Mouse (Mus musculus): Measurements from ENCODE around the gene Lgals3bp.

DNA sequence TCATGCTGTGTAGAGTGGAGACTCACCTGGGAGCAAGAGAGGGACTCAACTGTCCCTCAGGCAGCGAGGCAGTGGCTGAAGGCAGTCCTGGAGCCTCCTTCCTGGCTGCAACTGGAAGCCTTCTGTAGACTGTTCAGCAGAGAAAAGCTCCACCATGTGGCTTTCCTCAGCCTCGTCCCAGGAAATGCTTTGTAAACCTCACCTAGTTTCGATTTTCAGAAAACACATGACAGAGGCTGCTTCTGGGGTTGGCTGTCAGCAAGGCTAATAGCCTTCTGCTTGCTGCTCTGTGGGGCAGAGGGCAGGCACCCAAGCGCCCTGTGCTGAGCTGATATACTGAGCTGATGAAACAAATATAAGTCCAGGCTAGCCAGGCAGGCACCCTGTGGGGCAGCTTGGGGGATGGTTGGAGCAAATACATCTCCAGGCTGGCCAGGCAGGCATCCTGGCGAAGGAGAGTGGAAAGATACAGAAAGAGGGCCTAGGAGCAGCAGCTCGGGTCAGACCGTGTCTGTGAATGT is at the start of gene Lgals3bp:
- peak; percentile 50 for TF ChIP-seq CTCF (IDR thresholded peaks at IDR 0.05; ENCODE audit: low read depth)
- TF ChIP-seq EP300 (IDR thresholded peaks at IDR 0.05; ENCODE audit: low read depth), result peak; percentile 56; the same call in 1 of the 2 replicates
